In genomic region chr12:85496755-85497154, GRCm38 (mm10) we compare ENCODE assay signal across 8 mouse cellular contexts. TPM values are rescaled to one million over a fixed set of nuclear protein-coding genes. Genes with fewer than 3 reads are reported as not detected.
DNase-seq lines count a peak whose midpoint lies in the region; ATAC-seq and TF ChIP-seq lines count a peak whose summit lies in the region.

No protein-coding gene starts in this region.

- H3K4me3 ChIP-seq in heart, embryonic 12.5 days, result no peak overlapping the region
- H3K4me3 ChIP-seq in MEL (ENCODE audit: control insufficient read depth in 1 of 2, insufficient read depth in 1 of 2, low read depth in 2 of 2, low read length in 2 of 2), result peak overlapping the region; percentile 27 to 50; a peak in 3 of 4 replicates
- H3K4me3 ChIP-seq in cerebellum, adult 2 months (replicated peaks; ENCODE audit: insufficient read depth, low read depth, low read length), result no peak overlapping the region

- H3K4me2 ChIP-seq in heart, embryonic 12.5 days, result no peak overlapping the region

- H3K9me3 ChIP-seq in heart, embryonic 12.5 days (replicated peaks), result peaks cover 5% of the 10 kb centered on the region
- no peaks in the 10 kb centered on the region for H3K9me3 ChIP-seq in MEL (replicated peaks; ENCODE audit: insufficient read depth, low read length)

- no peak for ATAC-seq in heart, embryonic 12.5 days (ENCODE audit: insufficient number of reproducible peaks, low FRiP score)
- ATAC-seq in megakaryocyte-erythroid progenitor cell, adult 5-6 weeks (replicated peaks; ENCODE audit: low FRiP score, low TSS enrichment, poor library complexity, severe bottlenecking), result peak; percentile 82

- H3K4me1 ChIP-seq in heart, embryonic 12.5 days (replicated peaks), result peaks cover 17% of the 10 kb centered on the region; the same call in 1 of the 2 replicates
- peaks cover 0 to 3% of the 10 kb centered on the region in 2 experiments; a peak in 1 of 4 replicates for H3K4me1 ChIP-seq in MEL (ENCODE audit: control insufficient read depth in 1 of 2, insufficient read depth in 2 of 2, low read length in 2 of 2)
- 0 out of 2 replicates have a peak, but pooled peaks cover 2% of the 10 kb centered on the region for H3K4me1 ChIP-seq in cerebellum, adult 2 months (ENCODE audit: control insufficient read depth, insufficient read depth, low read length)

- H3K27ac ChIP-seq in heart, embryonic 12.5 days (ENCODE audit: poor library complexity, severe bottlenecking), result no peak overlapping the region
- peak overlapping the region; percentile 37; the same call in 1 of the 2 replicates for H3K27ac ChIP-seq in MEL (ENCODE audit: control insufficient read depth, low read depth, low read length)
- no peak overlapping the region for H3K27ac ChIP-seq in cerebellum, adult 2 months (ENCODE audit: insufficient read depth, low read length)

- 0 out of 2 replicates have a peak, but pooled peaks cover 5% of the 10 kb centered on the region for H3K27me3 ChIP-seq in heart, embryonic 12.5 days (replicated peaks)
- no peaks in the 10 kb centered on the region for H3K27me3 ChIP-seq in MEL (ENCODE audit: control insufficient read depth in 1 of 2, insufficient read depth in 2 of 2, low read length in 2 of 2)
- H3K27me3 ChIP-seq in cerebellum, adult 2 months (ENCODE audit: control insufficient read depth, insufficient read depth, low read length), result no peaks in the 10 kb centered on the region

- H3K36me3 ChIP-seq in heart, embryonic 12.5 days, result no peaks in the 10 kb centered on the region
- 0 out of 4 replicates have a peak, but pooled peaks cover 0 to 2% of the 10 kb centered on the region in 2 experiments for H3K36me3 ChIP-seq in MEL (ENCODE audit: control insufficient read depth in 1 of 2, insufficient read depth in 2 of 2, low read length in 2 of 2)

- TF ChIP-seq POLR2A in MEL (IDR thresholded peaks at IDR 0.05; ENCODE audit: control insufficient read depth in 1 of 2, insufficient read depth in 1 of 2, low read depth in 1 of 2, low read length in 2 of 2, poor library complexity in 1 of 2), result no peak
- TF ChIP-seq POLR2A in cerebellum, adult 2 months (IDR thresholded peaks at IDR 0.05; ENCODE audit: borderline replicate concordance, insufficient read depth, low read length), result no peak

- 20% methylated on average over 7 of the region's 7 CpGs for WGBS in heart, embryonic 12.5 days
- WGBS in cerebellum, adult 2 months, result 18% methylated on average over 7 of the region's 7 CpGs

- TF ChIP-seq CTCF in MEL (IDR thresholded peaks at IDR 0.05 in 2 of 3, conservative IDR thresholded peaks at IDR 0.05 in 1 of 3; ENCODE audit: control insufficient read depth in 1 of 3, insufficient read depth in 1 of 3, low read depth in 2 of 3, low read length in 3 of 3, poor library complexity in 1 of 3, severe bottlenecking in 1 of 3), result peak; percentile 83 to 91 (median 87)
- peak; percentile 83 for TF ChIP-seq CTCF in cerebellum, adult 2 months (IDR thresholded peaks at IDR 0.05; ENCODE audit: borderline replicate concordance, insufficient read depth, low read depth, low read length)

- no peak for TF ChIP-seq EP300 in MEL (IDR thresholded peaks at IDR 0.05; ENCODE audit: low read depth in 1 of 2, low read length in 2 of 2)

- no peak overlapping the region for H3K9ac ChIP-seq in heart, embryonic 12.5 days
- peak overlapping the region; percentile 54 for H3K9ac ChIP-seq in MEL (ENCODE audit: control insufficient read depth, low read depth, low read length, poor library complexity, severe bottlenecking)

- H3K79me2 ChIP-seq in MEL (ENCODE audit: control insufficient read depth, insufficient read depth, low read length, poor library complexity), result no peaks in the 10 kb centered on the region

- intact Hi-C loops in gastrocnemius, postnatal 14 days (cut with DNase I; ENCODE audit: low total_unique reads), result loop anchor here (5.0 kb wide), 1 partner anchor 151 kb away; no protein-coding TSS in a partner anchor

- DNase-seq in heart, adult 18-20 months, result peak; percentile 66 to 89
- peak; percentile 94 for DNase-seq in MEL (ENCODE audit: low read depth, low spot score)
- DNase-seq in cerebellum, adult 2 months, result peak; percentile 63 to 74
- DNase-seq in gastrocnemius, postnatal 14 days, result peak; percentile 62
- DNase-seq in layer of hippocampus, postnatal 10 days (ENCODE audit: low spot score in 2 of 2), result peak; percentile 74 to 79
- DNase-seq in spleen, postnatal 36 days (ENCODE audit: low spot score in 2 of 2), result peak; percentile 55 to 72

- peak; percentile 69 for TF ChIP-seq RAD21 in MEL (IDR thresholded peaks at IDR 0.05; ENCODE audit: low read depth, low read length)

TF ChIP-seq in MEL, 35 proteins besides CTCF, POLR2A, EP300 and RAD21:
- TF ChIP-seq SMC3 (IDR thresholded peaks at IDR 0.05; ENCODE audit: low read depth, low read length) (peak; percentile 93), USF1 (IDR thresholded peaks at IDR 0.05; ENCODE audit: low read depth, low read length) (no peak), ZC3H11A (IDR thresholded peaks at IDR 0.05; ENCODE audit: low read depth, low read length) (peak; percentile 62), GATA1 (IDR thresholded peaks at IDR 0.05; ENCODE audit: low read depth, low read length) (peak; percentile 37; the same call in 1 of the 2 replicates)

RNA-seq across cellular contexts. Expression of gene Fos, which starts 23.1 kb away (rescaled TPM):
- 1 to 10 TPM; 2.1 to 5.4 TPM for total RNA-seq in heart, adult 18-20 months (2021)
- 5.9 and 8.1 TPM in 2 replicates for polyA plus RNA-seq in heart, embryonic 12.5 days (2016; fragmentation: Nextera tagmentation; extraction: Ambion mirVana)
- 0.56 and 1.4 TPM in 2 replicates for total RNA-seq in MEL (2012; rRNA removed)
- under 1 TPM in 1 of 2 experiments, not detected in 1; 0.81 TPM for polyA plus RNA-seq in MEL (2012; ENCODE audit: insufficient read depth in 1 of 2, insufficient read length in 2 of 2, low read depth in 1 of 2, low replicate concordance in 2 of 2, missing spikeins in 1 of 2)
- 16.6 and 22.4 TPM in 2 replicates for polyA plus RNA-seq in cerebellum, adult 2 months (2012; rRNA removed)
- total RNA-seq in gastrocnemius, postnatal 14 days (2021), result 1 to 10 TPM; 7.6 to 8.9 TPM
- 1 to 10 TPM; 8.2 to 9.3 TPM for total RNA-seq in layer of hippocampus, postnatal 10 days (2021)
- total RNA-seq in megakaryocyte-erythroid progenitor cell, adult 5-6 weeks (2014; fragmentation: Nextera tagmentation), result 2.8 and 16.5 TPM in 2 replicates
- 257 and 293 TPM in 2 replicates for total RNA-seq in megakaryocyte-erythroid progenitor cell, adult 5-6 weeks (2017)

Comparison
In these comparisons a context has a peak if more than half of its experiments do, and no peak if none do; other contexts are left out.
1. H3K4me3 ChIP-seq: peak in MEL (2 of 2); none in heart, embryonic 12.5 days (single experiment) and cerebellum, adult 2 months (single experiment).
2. Peak in every context shown above with its lines, with median percentiles within 50 percentile points of each other: DNase-seq.